Mouse (Mus musculus): ENCODE measurements around the gene Serinc5.

DNA sequence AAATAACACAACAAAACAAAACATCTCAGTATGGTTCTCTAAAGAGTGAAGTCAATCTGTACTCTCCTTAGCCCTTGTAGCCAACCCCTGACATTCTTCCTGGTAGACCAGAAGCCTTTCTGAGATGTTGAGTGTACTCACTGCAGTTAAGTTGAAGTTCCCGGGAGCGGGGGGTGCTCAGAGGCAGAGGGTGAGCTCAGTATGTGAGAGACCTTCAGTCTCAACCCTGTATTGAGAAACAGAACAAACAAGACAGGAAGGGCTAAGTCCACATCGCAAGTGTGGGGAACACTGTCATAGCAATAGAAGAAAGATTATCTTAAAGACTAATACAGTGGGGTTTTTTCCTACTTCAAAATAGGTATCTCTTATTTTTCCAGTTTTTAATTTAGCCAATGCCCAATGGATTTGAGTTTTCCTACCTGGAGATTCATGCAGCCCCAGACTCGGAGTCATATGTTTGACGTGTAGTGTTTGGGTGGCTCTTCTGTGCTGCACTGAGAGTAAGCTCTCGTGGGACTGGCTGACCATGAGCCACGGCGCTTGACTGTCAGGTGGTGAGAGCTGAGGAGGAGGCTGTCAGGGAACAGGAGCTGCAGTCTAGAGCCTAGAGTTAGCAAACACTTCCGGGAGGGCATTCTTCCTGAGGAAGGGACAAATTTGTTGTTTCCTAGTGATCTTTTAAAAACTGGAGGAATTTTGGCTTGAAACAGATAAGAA, 95.6 kb downstream of the Serinc5 start:
- no peak for TF ChIP-seq CTCF (IDR thresholded peaks at IDR 0.05; ENCODE audit: extremely low read depth, insufficient read depth, low read length)
- no peak for TF ChIP-seq POLR2A (IDR thresholded peaks at IDR 0.05; ENCODE audit: extremely low read depth, insufficient read depth, low read length)
